Comparison of ENCODE assay signal across 8 mouse cellular contexts in genomic region chr11:73018471-73019146, GRCm38 (mm10). TPM values are rescaled to one million over a fixed set of nuclear protein-coding genes. Genes with fewer than 3 reads are reported as not detected.
DNase-seq lines count a peak whose midpoint lies in the region; ATAC-seq and TF ChIP-seq lines count a peak whose summit lies in the region.

Gene Camkk1 (plus strand): TSS chr11:73019008.

- peak within 1 kb of the TSS; percentile 98 for H3K4me2 ChIP-seq in embryonic facial prominence, embryonic 11.5 days (ENCODE audit: low read depth, low read length)
- H3K4me2 ChIP-seq in limb, embryonic 11.5 days (ENCODE audit: low read depth, severe bottlenecking) = peak within 1 kb of the TSS; percentile 98
- peak within 1 kb of the TSS; percentile 86 for H3K4me2 ChIP-seq in midbrain, embryonic 14.5 days (ENCODE audit: low read length)

- H3K79me2 ChIP-seq in heart, adult 2 months (replicated peaks; ENCODE audit: control insufficient read depth, insufficient read depth, low read length) = no peaks in the 10 kb centered on the region

- H3K27ac ChIP-seq in embryonic facial prominence, embryonic 11.5 days (replicated peaks; ENCODE audit: low read depth, low read length) = no peak within 1 kb of the TSS
- no peak within 1 kb of the TSS for H3K27ac ChIP-seq in heart, adult 2 months
- no peak within 1 kb of the TSS for H3K27ac ChIP-seq in kidney, adult 2 months (ENCODE audit: insufficient read depth, low read depth, low read length)
- no peak within 1 kb of the TSS for H3K27ac ChIP-seq in limb, embryonic 11.5 days (replicated peaks; ENCODE audit: low read depth, low read length)
- peak within 1 kb of the TSS; percentile 71 for H3K27ac ChIP-seq in midbrain, embryonic 14.5 days (replicated peaks; ENCODE audit: low read depth, low read length)

- peak within 1 kb of the TSS; percentile 63 for H3K9ac ChIP-seq in embryonic facial prominence, embryonic 11.5 days (replicated peaks; ENCODE audit: low read length)
- peak within 1 kb of the TSS; percentile 73 for H3K9ac ChIP-seq in heart, adult 2 months (ENCODE audit: low read depth, low read length)
- peak within 1 kb of the TSS; percentile 57 for H3K9ac ChIP-seq in limb, embryonic 11.5 days (ENCODE audit: low read length)
- peak within 1 kb of the TSS; percentile 72 for H3K9ac ChIP-seq in midbrain, embryonic 14.5 days (replicated peaks; ENCODE audit: low read length)

- no peaks in the 10 kb centered on the region for H3K9me3 ChIP-seq in embryonic facial prominence, embryonic 11.5 days (replicated peaks; ENCODE audit: control insufficient read depth, low read length)
- no peaks in the 10 kb centered on the region for H3K9me3 ChIP-seq in limb, embryonic 11.5 days (ENCODE audit: control insufficient read depth, low read length)
- H3K9me3 ChIP-seq in midbrain, embryonic 14.5 days (ENCODE audit: control insufficient read depth, low read length) = no peaks in the 10 kb centered on the region

- H3K4me1 ChIP-seq in embryonic facial prominence, embryonic 11.5 days (ENCODE audit: control insufficient read depth, insufficient read depth, low read length) = no peaks in the 10 kb centered on the region
- H3K4me1 ChIP-seq in heart, adult 2 months (ENCODE audit: control insufficient read depth, insufficient read depth, low read length) = peaks cover 10% of the 10 kb centered on the region
- H3K4me1 ChIP-seq in kidney, adult 2 months (ENCODE audit: control insufficient read depth, insufficient read depth, low read length) = peaks cover 6% of the 10 kb centered on the region
- H3K4me1 ChIP-seq in limb, embryonic 11.5 days (ENCODE audit: control insufficient read depth, insufficient read depth, low read length) = 0 out of 2 replicates have a peak, but pooled peaks cover 2% of the 10 kb centered on the region
- 0 out of 2 replicates have a peak, but pooled peaks cover 5% of the 10 kb centered on the region for H3K4me1 ChIP-seq in midbrain, embryonic 14.5 days (ENCODE audit: control insufficient read depth, insufficient read depth, low read length)

- peak; percentile 89 for DNase-seq in 3T3-L1 (ENCODE audit: low read depth, low spot score)
- DNase-seq in adrenal gland, postnatal 25 days = peak; percentile 96
- DNase-seq in embryonic facial prominence, embryonic 11.5 days (ENCODE audit: low spot score) = peak; percentile 94
- peak; percentile 94 to 95 for DNase-seq in heart, adult 2 months
- peak; percentile 95 for DNase-seq in kidney, adult 2 months
- peak; percentile 92 for DNase-seq in limb, embryonic 11.5 days (ENCODE audit: low spot score)
- DNase-seq in midbrain, embryonic 14.5 days = peak; percentile 96
- DNase-seq in spleen, adult 12 weeks (ENCODE audit: low spot score) = peak; percentile 69

- TF ChIP-seq EP300 in heart, adult 2 months (IDR thresholded peaks at IDR 0.05; ENCODE audit: insufficient read depth, low read depth, low read length) = no peak

- 0% methylated on average over 57 of the region's 57 CpGs for WGBS in embryonic facial prominence, embryonic 11.5 days
- 1% methylated on average over 57 of the region's 57 CpGs for WGBS in heart, adult 2 months
- WGBS in kidney, adult 2 months = 2% methylated on average over 57 of the region's 57 CpGs
- WGBS in limb, embryonic 11.5 days = under 1% methylated on average over 57 of the region's 57 CpGs
- WGBS in midbrain, embryonic 14.5 days = under 1% methylated on average over 57 of the region's 57 CpGs

- no peak for TF ChIP-seq CTCF in heart, adult 2 months (IDR thresholded peaks at IDR 0.05)
- TF ChIP-seq CTCF in kidney, adult 2 months (conservative IDR thresholded peaks at IDR 0.05; ENCODE audit: insufficient read depth, insufficient read length, low read depth, low read length) = no peak

- TF ChIP-seq POLR2A in heart, adult 2 months (IDR thresholded peaks at IDR 0.05; ENCODE audit: insufficient read depth, low read depth, low read length) = 0 out of 2 replicates have a peak, but pooled peaks have one; percentile 28
- TF ChIP-seq POLR2A in kidney, adult 2 months (IDR thresholded peaks at IDR 0.05; ENCODE audit: low read depth, low read length) = no peak

- H3K36me3 ChIP-seq in embryonic facial prominence, embryonic 11.5 days (replicated peaks; ENCODE audit: control insufficient read depth, insufficient read depth, low read depth, low read length) = no peaks in the 10 kb centered on the region
- H3K36me3 ChIP-seq in heart, adult 2 months (ENCODE audit: control insufficient read depth, insufficient read depth, low read length) = no peaks in the 10 kb centered on the region
- H3K36me3 ChIP-seq in kidney, adult 2 months (ENCODE audit: control insufficient read depth, insufficient read depth, low read length) = no peaks in the 10 kb centered on the region
- H3K36me3 ChIP-seq in limb, embryonic 11.5 days (ENCODE audit: control insufficient read depth, insufficient read depth, low read length) = no peaks in the 10 kb centered on the region
- H3K36me3 ChIP-seq in midbrain, embryonic 14.5 days (ENCODE audit: control insufficient read depth, insufficient read depth, low read length) = no peaks in the 10 kb centered on the region

- intact Hi-C loops in heart, adult 2 months (cut with DNase I) = no loop called here

- peak within 1 kb of the TSS; percentile 58 for H3K4me3 ChIP-seq in embryonic facial prominence, embryonic 11.5 days (ENCODE audit: low read depth, low read length)
- peak within 1 kb of the TSS; percentile 71 for H3K4me3 ChIP-seq in heart, adult 2 months
- peak within 1 kb of the TSS; percentile 66 for H3K4me3 ChIP-seq in kidney, adult 2 months (ENCODE audit: insufficient read depth, low read depth, low read length)
- peak within 1 kb of the TSS; percentile 64 for H3K4me3 ChIP-seq in limb, embryonic 11.5 days (ENCODE audit: low read depth, low read length)
- H3K4me3 ChIP-seq in midbrain, embryonic 14.5 days (replicated peaks; ENCODE audit: low read depth, low read length) = peak within 1 kb of the TSS; percentile 75

- peaks cover 14% of the 10 kb centered on the region for H3K27me3 ChIP-seq in embryonic facial prominence, embryonic 11.5 days (ENCODE audit: control insufficient read depth, insufficient read depth, low read length)
- no peaks in the 10 kb centered on the region for H3K27me3 ChIP-seq in heart, adult 2 months (ENCODE audit: control insufficient read depth, insufficient read depth, low read length)
- H3K27me3 ChIP-seq in kidney, adult 2 months (replicated peaks; ENCODE audit: control insufficient read depth, insufficient read depth, low read length) = no peaks in the 10 kb centered on the region
- peaks cover 26% of the 10 kb centered on the region for H3K27me3 ChIP-seq in limb, embryonic 11.5 days (ENCODE audit: control insufficient read depth, insufficient read depth, low read length)
- H3K27me3 ChIP-seq in midbrain, embryonic 14.5 days (ENCODE audit: control insufficient read depth, insufficient read depth, low read length) = peaks cover 6% of the 10 kb centered on the region

- peak; percentile 94 for ATAC-seq in embryonic facial prominence, embryonic 11.5 days (replicated peaks; ENCODE audit: insufficient number of reproducible peaks, low FRiP score, low TSS enrichment, low read depth)
- ATAC-seq in limb, embryonic 11.5 days (ENCODE audit: insufficient number of reproducible peaks, low FRiP score, low TSS enrichment, low read depth) = peak; percentile 93
- ATAC-seq in midbrain, embryonic 14.5 days (ENCODE audit: low FRiP score, low TSS enrichment) = peak; percentile 95

RNA-seq across cellular contexts. Expression of gene Camkk1, which starts in this region (rescaled TPM):
- 2.6 and 3.1 TPM in 2 replicates for total RNA-seq in adrenal gland, postnatal 25 days (2021)
- 3.4 and 4.2 TPM in 2 replicates for polyA plus RNA-seq in embryonic facial prominence, embryonic 11.5 days (2014; fragmentation: Nextera tagmentation; extraction: Ambion mirVana)
- 1 to 10 TPM in 1 of 2 experiments, under 1 TPM in 1; 0.63 to 1.2 TPM for total RNA-seq in heart, adult 2 months (2021)
- 1.7 and 1.8 TPM in 2 replicates for polyA plus RNA-seq in heart, adult 2 months (2012; rRNA removed)
- polyA plus RNA-seq in kidney, adult 2 months (2012; rRNA removed) = 1.0 and 1.1 TPM in 2 replicates
- 2.7 and 3.0 TPM in 2 replicates for polyA plus RNA-seq in limb, embryonic 11.5 days (2014; fragmentation: Nextera tagmentation; extraction: Ambion mirVana)
- polyA plus RNA-seq in midbrain, embryonic 14.5 days (2014; fragmentation: Nextera tagmentation; extraction: Ambion mirVana) = 11.0 and 16.6 TPM in 2 replicates
